Mouse (Mus musculus) megakaryocyte-erythroid progenitor cell, adult 5-6 weeks (primary cell): ENCODE measurements around the gene Olfr374. TPM values are rescaled to one million over a fixed set of nuclear protein-coding genes. Genes with fewer than 3 reads are reported as not detected.
A peak's percentile ranks its signal among the peaks of the same experiment; 100 is the strongest.
"Not testable (repeated sequence)": the region's sequence is repeated elsewhere in the genome, so short reads cannot be mapped to it uniquely, and the experiment has no call there.

Experiments
- ATAC-seq: replicated peaks from 2 replicates; pipeline ENCODE4 v1.8.0; 2016; ENCODE audit warnings: mild to moderate bottlenecking, inconsistent platforms; ENCODE audit not compliant: severe bottlenecking, poor library complexity, low FRiP score, low TSS enrichment
- total RNA-seq, 2 experiments: library from RNA; stranded (forward) in 1 of 2; stranded (reverse) in 1 of 2; fragments of 200-1000, 215-1000 nt in 1 of 2; fragments of >200 nt in 1 of 2; fragmentation: Nextera tagmentation in 1 of 2; gene quantifications; 2 replicates each; pipeline ENCODE4 v1.2.3; 2014 to 2017

Gene Olfr374
- total RNA-seq (2014; fragmentation: Nextera tagmentation) (not detected in 2 replicates), total RNA-seq (2017) (not detected in 2 replicates)

- ATAC-seq, result no peak
Observed at GRCm38 (mm10) chr8:72106740-72107139, at the start of gene Olfr374. Gene Olfr374 (plus strand): TSS chr8:72107040.

GRCm38 (mm10) chr8:72057643-72058042 lies 49.2 kb upstream of the Olfr374 start:
- ATAC-seq, result not testable (repeated sequence)

GRCm38 (mm10) chr8:72066819-72067399 lies 39.9 kb upstream of the Olfr374 start:
- peak; percentile 79 for ATAC-seq

GRCm38 (mm10) chr8:72082877-72083276 lies 24.0 kb upstream of the Olfr374 start, which contains the start of gene Olfr373:
Gene Olfr373 (plus strand): TSS chr8:72083177.
- not testable (repeated sequence) for ATAC-seq

- ATAC-seq, result no peak
Observed at GRCm38 (mm10) chr8:72084744-72085143, 22.1 kb upstream of the Olfr374 start.

- not testable (repeated sequence) for ATAC-seq
Observed at GRCm38 (mm10) chr8:72087611-72088010, 19.2 kb upstream of the Olfr374 start.

- ATAC-seq, result not testable (repeated sequence)
Observed at GRCm38 (mm10) chr8:72096721-72097120, 10.1 kb upstream of the Olfr374 start.

GRCm38 (mm10) chr8:72099377-72100103 lies 7.3 kb upstream of the Olfr374 start:
- ATAC-seq, result peak; percentile 97

GRCm38 (mm10) chr8:72105165-72105564 lies 1.7 kb upstream of the Olfr374 start:
- peak; percentile 66 for ATAC-seq

GRCm38 (mm10) chr8:72110876-72111275 lies 4.0 kb downstream of the Olfr374 start:
- no peak for ATAC-seq

GRCm38 (mm10) chr8:72112486-72112885 lies 5.6 kb downstream of the Olfr374 start:
- ATAC-seq, result no peak

GRCm38 (mm10) chr8:72115202-72115601 lies 8.4 kb downstream of the Olfr374 start:
- no peak for ATAC-seq

- no peak for ATAC-seq
Observed at GRCm38 (mm10) chr8:72118616-72119015, 11.8 kb downstream of the Olfr374 start.

- ATAC-seq, result not testable (repeated sequence)
Observed at GRCm38 (mm10) chr8:72121486-72121885, 14.6 kb downstream of the Olfr374 start.

- ATAC-seq, result no peak
Observed at GRCm38 (mm10) chr8:72121997-72122396, 15.2 kb downstream of the Olfr374 start.

- no peak for ATAC-seq
Observed at GRCm38 (mm10) chr8:72127834-72128233, 21.0 kb downstream of the Olfr374 start.

- ATAC-seq, result no peak
Observed at GRCm38 (mm10) chr8:72131251-72131650, 24.4 kb downstream of the Olfr374 start.

GRCm38 (mm10) chr8:72131901-72132300 lies 25.1 kb downstream of the Olfr374 start:
- ATAC-seq, result no peak

GRCm38 (mm10) chr8:72132417-72132816 lies 25.6 kb downstream of the Olfr374 start:
- ATAC-seq, result no peak

- no peak for ATAC-seq
Observed at GRCm38 (mm10) chr8:72132891-72133290, 26.1 kb downstream of the Olfr374 start.

- no peak for ATAC-seq
Observed at GRCm38 (mm10) chr8:72133507-72133906, 26.7 kb downstream of the Olfr374 start.
